Mouse (Mus musculus) CD4-positive naive resting alpha-beta T cell, adult 76 days (primary cell): ENCODE results near the gene Ccdc151. TPM values are rescaled to one million over a fixed set of nuclear protein-coding genes. Genes with fewer than 3 reads are reported as not detected.

Source experiments
- total RNA-seq: library from RNA; stranded (reverse); gene quantifications from one replicate; pipeline ENCODE4 v1.2.4, GENCODE M21; 2023

Gene Ccdc151
- total RNA-seq: not detected

GRCm38 (mm10) chr9:22002194-22003162 is at the start of gene Ccdc151, which contains the start of gene Prkcsh:
Gene Ccdc151 (minus strand): TSS chr9:22002634.
Gene Prkcsh (plus strand): TSS chr9:22002806.

GRCm38 (mm10) chr9:22051958-22052254 is 49.5 kb upstream of the Ccdc151 start, which contains the start of gene Elavl3:
Gene Elavl3 (minus strand): TSS chr9:22052023.

GRCm38 (mm10) chr9:21989230-21990110 is 13.0 kb downstream of the Ccdc151 start, which contains the start of gene Rgl3:
Gene Rgl3 (minus strand): TSS chr9:21989446.

GRCm38 (mm10) chr9:21963417-21963816 is 39.0 kb downstream of the Ccdc151 start, which contains the start of gene Epor:
Gene Epor (minus strand): TSS chr9:21963506.

GRCm38 (mm10) chr9:21955570-21956281 is 46.7 kb downstream of the Ccdc151 start, which contains the start of gene Swsap1:
Gene Swsap1 (plus strand): TSS chr9:21955755.

Other genes starting within 250 kb of the Ccdc151 start
- gene Spc24, start 242.3 kb downstream of the Ccdc151 start, total RNA-seq: 1.6 TPM
- gene Kank2, start 203.9 kb downstream of the Ccdc151 start, total RNA-seq: not detected
- not detected for gene Angptl8, start 167.1 kb downstream of the Ccdc151 start, total RNA-seq
- 6.3 TPM for gene Dock6, start 150.0 kb downstream of the Ccdc151 start, total RNA-seq
- 6.6 TPM for gene Rab3d, start 84.4 kb downstream of the Ccdc151 start, total RNA-seq
- not detected for gene Ccdc159, start 75.2 kb downstream of the Ccdc151 start, total RNA-seq
- not detected for gene Tmem205, start 75.1 kb downstream of the Ccdc151 start, total RNA-seq
- 0.56 TPM for gene Plppr2, start 65.6 kb downstream of the Ccdc151 start, total RNA-seq
- 7.1 TPM for gene Swsap1, start 46.9 kb downstream of the Ccdc151 start, total RNA-seq
- 0.38 TPM for gene Epor, start 39.1 kb downstream of the Ccdc151 start, total RNA-seq
- gene Rgl3, start 13.2 kb downstream of the Ccdc151 start, total RNA-seq: not detected
- 72.4 TPM for gene Prkcsh, start 172 bp upstream of the Ccdc151 start, total RNA-seq
- gene Elavl3, start 49.4 kb upstream of the Ccdc151 start, total RNA-seq: 0.15 TPM
- not detected for gene Gm49318, start 68.6 kb upstream of the Ccdc151 start, total RNA-seq
- 26.8 TPM for gene Zfp653, start 68.7 kb upstream of the Ccdc151 start, total RNA-seq
- 29.2 TPM for gene Ecsit, start 82.8 kb upstream of the Ccdc151 start, total RNA-seq
- gene Cnn1, start 96.6 kb upstream of the Ccdc151 start, total RNA-seq: not detected
- 30.4 TPM for gene Elof1, start 114.5 kb upstream of the Ccdc151 start, total RNA-seq
- gene Acp5, start 133.1 kb upstream of the Ccdc151 start, total RNA-seq: 167 TPM
- 11.3 TPM for gene Pigyl, start 154.2 kb upstream of the Ccdc151 start, total RNA-seq
- not detected for gene Zfp872, start 185.5 kb upstream of the Ccdc151 start, total RNA-seq
- gene Zfp809, start 223.1 kb upstream of the Ccdc151 start, total RNA-seq: 33.8 TPM